Mouse (Mus musculus): Measurements from ENCODE around the gene 4930412O13Rik.
A peak's percentile ranks its signal among the peaks of the same experiment; 100 is the strongest.

4930412O13Rik gene

GRCm38 (mm10) chr2:9881611-9882023, 565 bp downstream of the 4930412O13Rik start:
- no peak for DNase-seq

- no peak for DNase-seq
Observed at GRCm38 (mm10) chr2:9882371-9882925, 1.4 kb downstream of the 4930412O13Rik start.

- DNase-seq = no peak
Observed at GRCm38 (mm10) chr2:9882926-9883802, 2.1 kb downstream of the 4930412O13Rik start.

DNA sequence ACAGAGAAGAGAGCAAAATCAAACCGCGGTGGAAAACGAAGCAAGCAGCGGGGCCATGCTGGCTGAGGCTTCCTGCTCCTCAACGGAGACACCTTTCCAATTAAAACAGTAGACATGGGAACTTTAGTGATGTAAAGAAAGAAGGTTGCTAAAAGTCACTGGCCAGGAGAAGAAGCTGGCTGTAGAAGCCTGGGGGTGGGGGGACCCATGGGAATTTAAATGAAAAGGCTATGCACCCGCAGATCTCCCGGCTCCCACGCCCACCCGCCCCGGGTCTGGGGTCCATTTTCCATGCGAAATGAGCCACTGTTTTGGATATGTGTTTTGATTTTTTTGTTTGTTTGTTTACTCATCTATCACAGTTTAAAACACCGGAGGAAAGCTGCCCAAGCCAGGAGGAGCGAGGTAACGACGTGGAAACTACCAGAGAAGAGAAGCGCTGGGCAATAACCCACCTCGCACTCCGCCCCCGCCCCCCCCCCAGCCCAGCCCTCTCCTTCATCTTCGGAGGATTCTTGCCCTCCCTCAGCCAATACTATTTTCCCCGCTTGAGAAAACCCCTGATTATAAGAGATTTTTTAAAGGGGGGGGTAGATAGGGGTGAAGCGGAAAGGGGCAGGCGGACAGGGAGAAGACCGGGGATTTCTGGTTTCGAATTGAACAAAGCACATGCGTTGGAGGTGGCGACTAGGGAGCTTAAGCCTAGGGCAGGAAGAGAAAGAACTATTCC, 2.9 kb downstream of the 4930412O13Rik start:
- no peak for DNase-seq

GRCm38 (mm10) chr2:9884533-9885216, 3.6 kb downstream of the 4930412O13Rik start:
- no peak for DNase-seq

- DNase-seq = no peak
Observed at GRCm38 (mm10) chr2:9885217-9885770, 4.2 kb downstream of the 4930412O13Rik start.

- DNase-seq = no peak
Observed at GRCm38 (mm10) chr2:9886031-9886430, 5.0 kb downstream of the 4930412O13Rik start.

GRCm38 (mm10) chr2:9886921-9887610, 6.0 kb downstream of the 4930412O13Rik start:
- DNase-seq = no peak

DNA sequence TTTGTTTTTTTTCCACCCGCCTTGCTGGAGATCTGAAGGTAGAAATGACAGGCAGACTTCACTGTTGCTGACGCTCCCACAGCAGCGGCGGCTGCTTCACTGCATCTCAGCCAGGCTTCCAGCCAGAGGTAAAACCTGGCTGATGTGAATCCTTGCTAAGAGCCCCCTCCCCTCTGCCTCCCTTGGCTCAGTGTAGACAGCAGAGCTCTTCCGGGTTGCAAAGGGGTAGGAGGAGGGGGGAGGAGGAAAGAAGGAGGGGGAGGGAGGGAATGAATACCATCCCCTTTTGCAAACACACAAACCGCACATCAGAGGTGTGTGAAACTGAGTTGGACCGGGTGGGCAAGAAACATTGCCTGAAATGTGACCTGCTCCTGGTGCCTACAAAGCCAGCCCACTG, 6.6 kb downstream of the 4930412O13Rik start:
- no peak for DNase-seq

DNA sequence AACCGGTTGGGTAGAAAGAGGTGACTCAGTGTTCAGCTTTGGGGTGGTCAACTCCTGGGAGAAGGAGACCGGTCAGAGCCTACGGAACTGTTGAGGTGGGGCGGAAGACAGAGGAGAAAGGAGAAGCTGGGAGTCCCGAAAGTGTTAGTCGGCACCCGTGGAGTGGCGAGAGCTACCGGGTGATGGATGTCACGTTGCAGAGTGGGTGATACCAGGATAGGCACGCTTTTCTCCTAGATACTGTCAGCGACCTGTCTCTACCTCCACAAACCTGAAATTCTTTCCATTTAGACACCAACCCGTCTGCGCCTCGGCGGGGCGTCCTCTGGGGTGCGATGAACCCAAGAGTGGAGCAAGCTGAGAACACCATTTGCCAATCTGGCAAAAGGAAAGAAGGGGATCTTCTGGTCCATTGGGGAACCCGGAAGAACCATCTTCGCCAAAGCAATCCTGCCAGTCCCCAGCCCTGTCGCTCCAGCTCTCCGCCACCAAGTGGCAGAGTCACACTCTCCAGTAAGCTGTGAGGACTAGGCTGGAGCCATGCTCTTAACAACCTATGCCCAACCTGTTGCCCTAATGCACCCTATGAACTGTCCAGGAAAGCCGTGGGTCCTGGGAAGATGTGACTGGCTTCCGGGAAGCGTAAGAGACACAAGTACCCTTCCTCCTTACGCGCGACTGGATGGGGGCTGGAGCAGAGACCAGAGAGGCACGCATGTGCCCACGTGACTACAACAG, 8.0 kb downstream of the 4930412O13Rik start, which contains the start of gene 9230102O04Rik:
Gene 9230102O04Rik (minus strand): TSS at position 628 of the 738 bp plus-strand sequence.
- peak; percentile 63 for DNase-seq

- DNase-seq = no peak
Observed at GRCm38 (mm10) chr2:9889651-9890183, 8.7 kb downstream of the 4930412O13Rik start, which contains the start of gene Gata3. Gene Gata3 (minus strand): TSS chr2:9890034.

DNA sequence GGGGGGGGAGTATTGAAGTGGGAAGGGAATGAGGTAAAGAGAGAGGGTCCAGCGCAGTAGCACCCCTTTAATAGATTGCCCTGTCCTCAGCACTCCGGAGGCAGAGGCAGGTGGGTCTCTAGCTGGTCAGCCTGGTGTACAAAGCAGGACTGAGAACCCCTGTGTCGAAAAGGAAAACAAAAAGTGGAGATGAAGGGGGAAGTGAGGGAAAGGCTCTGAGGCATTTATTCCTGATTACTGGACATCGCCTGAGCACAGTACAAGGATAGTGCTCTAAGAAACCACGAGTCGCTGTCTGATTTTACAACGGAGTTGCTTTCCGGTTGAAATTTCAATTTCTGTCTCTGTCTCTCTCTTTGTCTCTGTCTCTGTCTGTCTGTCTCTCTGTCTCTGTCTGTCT, 9.2 kb downstream of the 4930412O13Rik start:
- no peak for DNase-seq

DNA sequence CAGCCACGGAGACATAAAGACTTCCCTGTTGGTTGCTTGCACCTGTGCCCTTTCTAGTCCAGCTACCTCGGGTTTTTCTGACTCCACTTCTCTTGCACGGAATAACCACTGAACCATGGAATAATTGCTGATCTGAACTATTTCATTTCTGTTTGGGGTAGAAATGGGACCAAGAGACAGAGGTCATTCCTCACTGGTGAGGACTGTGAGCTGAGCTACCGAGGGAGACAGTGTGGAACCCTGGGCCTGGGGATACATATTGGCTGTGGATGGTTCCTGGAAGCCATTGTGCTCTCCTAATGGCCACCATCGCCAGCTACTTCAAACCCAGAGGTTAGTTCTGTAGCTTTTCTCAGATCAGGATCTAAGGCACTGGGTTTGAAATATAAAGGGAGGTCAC, 9.9 kb downstream of the 4930412O13Rik start:
- no peak for DNase-seq

DNA sequence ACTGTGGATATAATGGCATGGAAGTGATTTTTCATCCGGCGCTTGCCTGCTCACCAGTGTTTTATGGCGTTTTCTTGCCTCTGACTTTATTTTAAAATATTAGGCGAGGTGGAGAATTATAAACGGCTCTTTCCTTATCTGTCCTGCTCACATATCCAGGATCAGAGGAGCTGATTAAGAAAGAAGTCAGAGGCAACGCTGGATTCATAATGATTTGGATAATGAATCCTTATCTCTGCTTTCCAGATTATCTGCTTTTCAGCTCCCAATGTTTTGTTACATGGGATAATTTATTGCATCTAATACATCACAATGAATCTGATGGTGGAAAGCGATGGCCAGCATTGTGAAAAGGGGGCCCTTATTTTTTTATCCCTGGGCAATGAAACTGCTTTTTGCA, 11.5 kb downstream of the 4930412O13Rik start:
- DNase-seq = no peak

DNA sequence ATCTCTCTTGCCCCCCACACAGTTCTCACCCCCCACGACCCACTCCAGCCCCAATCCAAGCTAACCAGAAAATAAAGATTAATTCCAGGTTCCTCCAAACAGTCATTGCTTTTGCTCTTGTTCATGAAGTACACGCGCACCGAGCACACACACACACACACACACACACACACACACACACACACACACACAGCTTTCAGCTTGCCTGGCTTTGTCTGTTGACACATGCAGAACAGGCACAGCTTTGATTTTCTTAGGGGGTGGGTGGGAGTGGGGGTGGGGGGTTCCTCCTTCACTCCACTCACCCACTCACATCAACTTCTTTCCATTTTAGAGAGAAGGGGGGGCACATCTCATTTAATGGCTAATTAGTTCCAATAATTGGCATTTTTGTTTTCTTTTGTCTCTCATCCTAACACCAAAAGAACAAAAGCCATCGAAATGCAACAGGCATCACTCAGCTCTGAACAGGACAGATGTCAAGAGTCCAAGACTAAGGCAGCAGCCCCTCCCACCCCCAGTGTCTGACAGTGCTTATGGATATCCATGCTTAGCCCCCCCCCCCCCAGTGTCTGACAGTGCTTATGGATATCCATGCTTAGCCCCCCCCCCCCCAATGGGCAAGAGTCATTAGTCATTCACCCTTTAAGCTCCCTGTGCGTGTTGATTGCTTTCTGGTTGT, 12.4 kb downstream of the 4930412O13Rik start:
- no peak for DNase-seq

GRCm38 (mm10) chr2:9894836-9895593, 14.0 kb downstream of the 4930412O13Rik start:
- DNase-seq = no peak

GRCm38 (mm10) chr2:9896097-9896770, 15.2 kb downstream of the 4930412O13Rik start:
- no peak for DNase-seq

DNA sequence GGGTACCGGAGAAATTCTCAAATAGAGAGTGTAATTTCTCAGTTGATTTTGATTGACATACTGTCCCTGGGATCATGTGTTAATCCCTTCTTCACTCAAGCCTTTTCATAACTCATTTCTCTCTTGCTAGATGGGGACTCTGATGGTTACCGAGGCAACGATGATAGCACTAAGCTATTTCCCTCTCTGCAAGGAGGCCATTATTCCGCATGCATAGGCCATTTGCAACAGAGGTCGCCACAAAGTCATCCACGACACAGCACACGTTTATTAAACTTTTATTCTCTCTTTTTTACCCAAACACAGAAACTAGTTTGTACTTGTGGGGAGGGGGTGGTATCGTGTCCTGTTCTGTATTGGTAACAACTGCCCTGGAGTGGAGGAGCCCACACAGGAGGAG, 16.8 kb downstream of the 4930412O13Rik start:
- no peak for DNase-seq
